Mouse (Mus musculus): Measurements from ENCODE around the gene Gm20696.

Gene Gm20696

DNA sequence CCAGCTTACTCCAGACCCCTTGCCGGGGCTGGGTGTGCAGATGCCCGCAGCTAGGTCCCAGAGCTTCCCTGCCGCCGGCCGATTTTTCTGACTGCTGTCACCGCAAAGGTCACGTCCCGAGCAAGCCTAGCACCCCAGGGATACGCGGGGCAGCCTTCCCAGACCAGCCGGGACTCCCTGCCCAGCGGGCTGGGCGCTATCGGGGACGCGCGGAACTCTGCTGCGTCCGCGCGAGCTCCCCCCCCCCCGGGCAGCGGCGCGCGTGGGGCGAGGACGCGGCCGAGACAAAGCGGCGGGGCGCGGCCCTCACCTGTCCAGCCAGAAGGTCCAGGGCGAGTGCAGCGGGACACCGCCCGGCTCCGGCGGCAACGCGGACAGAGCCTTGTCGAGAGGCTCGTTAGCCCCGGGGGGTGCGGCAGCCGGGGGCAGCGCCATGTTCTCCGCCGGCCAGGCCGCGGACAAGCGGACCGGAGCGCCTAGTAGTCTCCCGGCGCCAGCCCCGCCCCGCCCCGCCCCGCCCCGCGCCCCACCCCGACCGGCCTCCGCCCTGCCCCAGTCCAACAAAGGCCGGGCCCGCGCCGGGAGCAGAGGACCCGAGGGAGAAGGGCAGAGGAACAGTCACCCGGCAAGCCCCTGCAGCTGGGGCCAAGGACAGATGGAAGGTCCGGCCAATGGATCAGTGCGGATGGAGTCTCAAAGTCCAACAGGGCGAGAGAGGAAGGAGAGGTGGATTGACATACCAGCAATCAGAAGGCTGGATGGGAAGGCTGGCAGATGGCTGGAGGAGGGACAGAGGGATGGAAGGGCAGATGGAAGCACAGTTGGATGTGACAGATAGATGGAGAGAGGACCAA lies at the start of gene Gm20696, which contains the start of gene Eif4e3:
Gene Gm20696 (minus strand): TSS at position 480 of the 854 bp plus-strand sequence.
Gene Eif4e3 (minus strand): TSS at position 454 of the 854 bp plus-strand sequence.
- peak; percentile 99 for DNase-seq

GRCm38 (mm10) chr6:99715913-99716312 lies 49.3 kb upstream of the Gm20696 start:
- peak; percentile 49 for DNase-seq

GRCm38 (mm10) chr6:99715191-99715590 lies 48.6 kb upstream of the Gm20696 start:
- DNase-seq = peak; percentile 45

DNA sequence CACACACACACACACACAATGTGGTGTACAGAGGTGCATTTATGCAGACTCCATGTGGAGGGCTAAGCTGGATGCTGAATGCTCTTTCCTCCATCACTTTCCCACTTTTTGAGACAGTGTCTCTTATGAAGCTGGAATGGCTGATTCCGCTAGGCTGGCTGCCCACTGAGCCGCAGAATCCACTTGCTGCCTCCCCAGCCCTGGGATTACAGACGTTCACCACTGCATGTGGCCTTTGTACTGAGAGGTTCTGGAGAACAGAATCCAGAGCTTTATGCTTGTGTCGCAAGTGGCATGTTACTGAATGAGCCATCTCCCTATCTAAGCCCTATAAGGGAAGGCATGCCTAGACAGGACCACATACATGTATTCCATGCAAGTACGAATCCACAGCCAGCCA lies 46.7 kb upstream of the Gm20696 start:
- DNase-seq = peak; percentile 84

DNA sequence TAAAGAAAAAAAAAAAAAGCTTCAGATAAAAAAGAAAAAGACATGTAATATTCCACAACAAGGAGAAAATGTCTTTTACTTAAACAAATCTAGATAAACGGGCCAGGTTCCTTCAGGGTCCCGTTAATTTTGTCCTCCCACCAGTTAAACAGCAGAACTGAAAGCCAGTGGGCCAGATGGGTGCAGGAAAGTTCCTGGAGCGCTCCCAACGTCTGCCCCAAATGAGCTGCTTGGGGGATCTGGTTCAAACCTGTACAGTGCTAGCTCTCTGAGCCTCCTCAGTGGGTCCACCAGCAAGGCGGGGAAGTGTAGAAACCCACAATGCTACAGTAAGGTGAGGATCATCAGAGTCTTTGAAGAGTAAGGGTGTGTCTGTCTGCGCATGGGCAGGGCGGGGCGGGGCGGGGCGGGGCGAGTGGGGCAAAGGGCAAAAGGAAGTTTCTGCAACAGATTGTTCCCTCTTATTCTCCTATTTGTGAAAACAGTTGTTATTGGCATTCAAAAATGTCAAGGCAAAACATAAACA lies 45.0 kb upstream of the Gm20696 start:
- DNase-seq = peak; percentile 51

DNA sequence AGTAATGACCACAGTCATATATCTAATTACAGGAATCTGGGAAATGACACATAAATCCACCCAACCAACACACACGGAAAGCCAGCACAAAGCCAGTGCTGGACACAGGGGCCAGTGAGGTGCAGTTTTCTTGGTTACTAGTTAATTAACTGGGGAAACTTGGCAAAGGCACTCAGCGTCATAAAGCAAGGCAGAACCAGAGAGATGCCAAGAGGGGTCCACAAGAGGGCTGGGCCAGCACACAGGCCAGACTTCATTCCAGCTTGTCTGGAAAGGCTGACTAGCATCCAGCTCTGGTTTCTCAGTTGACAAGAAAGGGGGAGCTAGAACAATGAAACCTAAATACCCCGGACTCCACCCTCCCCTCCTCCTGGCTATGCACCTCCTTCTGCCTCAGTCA lies 33.9 kb upstream of the Gm20696 start:
- DNase-seq = no peak

DNA sequence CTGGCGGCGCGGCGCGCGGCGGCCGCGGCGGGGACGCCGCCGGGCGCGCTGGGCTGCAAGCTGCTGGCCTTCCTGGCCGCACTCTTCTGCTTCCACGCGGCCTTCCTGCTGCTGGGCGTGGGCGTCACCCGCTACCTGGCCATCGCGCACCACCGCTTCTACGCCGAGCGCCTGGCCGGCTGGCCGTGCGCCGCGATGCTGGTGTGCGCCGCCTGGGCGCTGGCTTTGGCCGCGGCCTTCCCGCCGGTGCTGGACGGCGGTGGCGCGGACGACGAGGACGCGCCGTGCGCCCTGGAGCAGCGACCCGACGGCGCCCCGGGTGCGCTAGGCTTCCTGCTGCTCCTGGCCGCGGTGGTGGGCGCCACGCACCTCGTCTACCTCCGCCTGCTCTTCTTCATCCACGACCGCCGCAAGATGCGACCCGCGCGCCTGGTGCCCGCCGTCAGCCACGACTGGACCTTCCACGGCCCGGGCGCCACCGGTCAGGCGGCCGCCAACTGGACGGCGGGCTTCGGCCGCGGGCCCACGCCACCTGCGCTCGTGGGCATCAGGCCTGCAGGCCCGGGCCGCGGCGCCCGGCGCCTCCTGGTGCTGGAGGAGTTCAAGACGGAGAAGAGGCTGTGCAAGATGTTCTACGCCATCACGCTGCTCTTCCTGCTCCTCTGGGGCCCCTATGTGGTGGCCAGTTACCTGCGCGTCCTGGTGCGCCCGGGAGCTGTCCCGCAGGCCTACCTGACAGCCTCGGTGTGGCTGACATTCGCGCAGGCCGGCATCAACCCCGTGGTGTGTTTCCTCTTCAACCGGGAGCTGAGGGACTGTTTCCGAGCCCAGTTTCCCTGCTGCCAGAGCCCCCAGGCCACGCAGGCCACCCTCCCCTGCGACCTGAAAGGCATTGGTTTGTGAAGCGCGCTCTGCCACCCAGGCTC lies 26.6 kb upstream of the Gm20696 start:
- DNase-seq = peak; percentile 71

DNA sequence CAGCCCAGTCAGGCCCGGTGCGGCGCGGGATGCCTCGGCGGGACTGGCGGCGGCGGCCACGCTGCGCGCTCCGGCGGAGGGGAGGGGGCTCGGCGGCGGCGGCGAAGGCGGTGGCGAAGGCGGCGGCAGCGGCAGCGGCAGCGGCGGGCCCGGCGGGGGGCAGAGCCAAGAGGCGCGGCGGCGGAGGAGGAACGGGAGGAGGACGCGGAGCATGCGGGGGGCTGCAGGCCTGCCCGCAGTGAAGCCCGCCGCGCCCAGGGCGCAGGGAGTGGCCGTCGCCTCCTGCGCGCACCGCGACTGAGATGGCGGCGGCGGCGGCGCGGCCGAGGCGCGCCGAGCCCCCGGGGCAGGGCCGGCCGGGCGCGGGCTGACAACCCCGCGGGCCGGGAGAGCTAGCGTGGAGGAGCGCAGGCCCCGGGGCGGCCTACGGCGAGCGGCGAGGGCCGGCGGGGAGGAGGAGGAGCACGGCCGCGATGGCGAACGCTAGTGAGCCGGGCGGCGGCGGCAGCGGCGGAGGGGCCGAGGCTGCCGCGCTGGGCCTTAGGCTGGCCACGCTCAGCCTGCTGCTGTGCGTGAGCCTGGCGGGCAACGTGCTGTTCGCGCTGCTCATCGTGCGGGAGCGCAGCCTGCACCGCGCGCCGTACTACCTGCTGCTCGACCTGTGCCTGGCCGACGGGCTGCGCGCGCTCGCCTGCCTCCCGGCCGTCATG lies 25.8 kb upstream of the Gm20696 start, which contains the start of gene Gpr27:
Gene Gpr27 (plus strand): TSS at position 474 of the 710 bp plus-strand sequence.
- peak; percentile 76 for DNase-seq

DNA sequence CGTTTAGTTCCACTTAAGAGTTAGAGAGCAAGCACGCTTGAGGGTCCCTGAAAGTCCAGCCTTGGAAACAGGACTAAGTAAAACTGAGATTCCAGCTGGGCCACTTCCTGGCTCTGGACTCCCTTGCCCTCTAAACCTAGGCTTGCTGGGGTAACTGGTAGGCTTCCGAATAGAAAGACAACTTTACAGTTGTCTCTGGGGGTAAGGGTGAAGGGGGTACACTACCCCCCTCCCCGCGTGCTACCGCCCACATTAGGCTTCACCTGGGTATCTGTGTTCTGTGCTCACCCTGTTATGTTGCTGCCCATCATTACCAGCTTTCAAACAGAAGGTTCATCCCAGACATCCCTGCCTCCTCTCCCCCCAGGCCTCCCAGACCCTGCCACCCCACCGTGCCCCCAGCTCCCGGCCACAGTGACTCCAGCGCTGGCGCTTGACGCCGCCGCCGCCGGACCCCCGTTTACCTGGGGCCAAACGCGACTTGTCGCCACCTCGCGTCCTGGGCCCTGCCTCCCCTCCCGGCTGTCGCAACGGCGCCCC lies 25.1 kb upstream of the Gm20696 start:
- DNase-seq = peak; percentile 86

DNA sequence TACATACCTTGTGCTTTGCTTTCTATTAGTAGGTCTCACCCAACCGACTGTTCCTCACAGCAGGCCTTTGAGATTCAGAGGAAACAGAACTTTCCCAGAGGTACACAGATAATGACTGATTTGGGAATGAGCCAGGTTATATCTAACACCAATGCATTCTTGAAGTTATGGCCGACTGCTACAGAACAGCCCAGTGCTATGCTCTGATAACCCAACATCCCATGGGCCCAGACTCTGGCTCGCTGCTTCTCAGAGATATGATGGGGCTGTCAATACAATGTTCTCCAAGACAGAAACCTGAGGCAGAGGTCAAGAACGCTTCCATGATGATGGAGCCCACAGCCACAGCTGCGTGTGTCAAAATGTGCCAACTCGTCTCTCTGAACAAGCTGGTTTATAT lies 21.9 kb upstream of the Gm20696 start:
- DNase-seq = peak; percentile 63

- peak; percentile 63 for DNase-seq
Measured at GRCm38 (mm10) chr6:99684899-99685298, 18.3 kb upstream of the Gm20696 start.

- peak; percentile 61 for DNase-seq
Measured at GRCm38 (mm10) chr6:99683974-99684373, 17.4 kb upstream of the Gm20696 start.

DNA sequence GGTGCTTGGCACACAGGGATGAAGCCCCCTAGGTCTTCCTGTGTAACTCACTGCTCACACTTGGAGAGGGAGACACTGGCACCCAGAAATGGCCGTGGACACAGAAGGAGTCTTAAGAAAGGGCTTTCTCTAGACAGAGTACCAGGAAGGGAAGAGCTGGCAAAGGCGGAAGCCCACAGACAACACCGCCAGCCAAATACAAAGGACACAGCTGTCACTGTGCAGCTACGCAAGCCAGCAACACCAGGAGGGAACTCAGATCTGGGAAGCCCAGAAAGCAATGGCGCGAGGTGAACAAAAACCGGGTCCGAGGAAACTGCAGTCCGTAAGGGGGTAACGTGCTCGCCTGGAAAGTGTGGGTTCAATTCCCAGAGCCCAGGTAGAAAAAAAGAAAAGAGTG lies 11.5 kb upstream of the Gm20696 start:
- DNase-seq = no peak

GRCm38 (mm10) chr6:99677325-99677724 lies 10.7 kb upstream of the Gm20696 start:
- DNase-seq = peak; percentile 52

DNA sequence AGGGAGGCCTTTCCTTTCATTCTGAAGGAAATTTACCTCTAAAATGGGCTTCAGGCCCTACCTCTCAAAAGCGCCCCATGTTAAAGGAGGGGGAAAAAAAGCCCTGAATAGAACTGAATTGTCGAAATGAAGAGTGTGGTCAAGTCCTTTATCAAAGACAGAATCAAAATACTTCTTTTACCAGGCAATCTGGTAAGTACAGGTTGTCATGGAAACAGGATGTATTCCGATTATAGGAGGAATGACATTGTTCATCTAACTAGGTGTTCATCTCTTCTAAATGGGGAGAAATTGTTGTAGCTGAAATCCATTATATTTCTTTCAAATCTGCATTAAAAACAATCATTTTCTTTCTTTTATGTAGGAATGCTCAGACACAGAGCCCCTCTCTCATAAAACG lies 7.9 kb upstream of the Gm20696 start:
- no peak for DNase-seq

GRCm38 (mm10) chr6:99671768-99672167 lies 5.2 kb upstream of the Gm20696 start:
- DNase-seq = no peak

GRCm38 (mm10) chr6:99670481-99671119 lies 4.0 kb upstream of the Gm20696 start:
- no peak for DNase-seq

DNA sequence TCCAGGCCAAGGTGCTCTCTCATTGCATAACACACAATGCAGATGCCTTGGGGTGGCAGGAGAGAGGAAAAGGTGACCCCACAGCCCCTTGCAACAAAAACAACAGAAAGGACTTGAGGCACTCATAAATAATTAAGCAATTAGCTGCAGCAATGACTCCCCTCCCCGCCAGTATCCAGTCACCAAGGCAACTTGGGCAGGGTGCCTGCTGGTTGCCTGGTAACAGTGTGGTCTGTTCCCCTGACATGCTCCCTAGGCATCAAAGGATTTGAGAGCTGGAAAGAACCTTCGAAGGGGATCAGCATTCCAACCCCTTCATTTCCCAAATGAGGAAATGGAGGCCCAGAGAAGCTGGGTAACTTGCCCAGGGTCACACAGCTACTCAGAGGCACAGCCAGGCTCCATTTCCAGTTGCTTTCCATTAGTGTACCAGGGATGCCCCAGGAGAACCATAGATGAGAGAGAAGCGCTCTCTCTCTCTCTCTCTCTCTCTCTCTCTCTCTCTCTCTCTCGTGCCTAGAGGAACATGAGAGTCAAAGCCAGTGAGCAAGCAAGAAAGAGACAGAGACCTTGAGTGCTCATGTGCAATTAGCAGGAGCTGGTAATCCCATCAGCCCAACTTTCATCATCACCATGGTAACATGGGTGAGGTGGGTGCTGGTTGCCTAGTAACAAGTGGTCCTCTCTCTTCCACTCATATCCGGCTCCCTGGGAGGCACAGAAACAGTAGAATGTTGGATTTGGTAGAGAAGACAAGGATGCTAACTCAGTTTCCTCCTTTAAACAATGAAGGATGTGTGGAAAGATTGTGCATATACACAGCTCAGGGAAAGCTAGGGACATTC lies 3.1 kb upstream of the Gm20696 start:
- no peak for DNase-seq

GRCm38 (mm10) chr6:99667290-99667689 lies 693 bp upstream of the Gm20696 start:
- peak; percentile 94 for DNase-seq

GRCm38 (mm10) chr6:99665457-99666317 lies 910 bp downstream of the Gm20696 start:
- peak; percentile 85 for DNase-seq

All from heart, adult 11 months (tissue).